Mouse (Mus musculus) small intestine, adult 2 months (tissue): ENCODE results near the gene Terb2.

ENCODE experiments used
- CTCF ChIP-seq: fragments of 200-500 bp; IDR thresholded peaks from 2 replicates; pipeline ENCODE4 v1.5.1; 2012; ENCODE audit warnings: low read depth, mild to moderate bottlenecking, control low read depth, inconsistent platforms, low read length, moderate library complexity, mixed read lengths; ENCODE audit not compliant: insufficient replicate concordance, insufficient read length; ENCODE audit errors: extremely low read depth
- POLR2A ChIP-seq: fragments of 200-500 bp; IDR thresholded peaks from 2 replicates; pipeline ENCODE4 v1.6.1; 2012; ENCODE audit warnings: low read depth, mild to moderate bottlenecking, control low read depth, inconsistent platforms, low read length, moderate library complexity

- TF ChIP-seq CTCF = no peak
- no peak for TF ChIP-seq POLR2A
Measured at GRCm38 (mm10) chr2:122161542-122161941, 24.5 kb upstream of the Terb2 start.
